Mouse (Mus musculus): ENCODE data around the gene Chst11. TPM values are rescaled to one million over a fixed set of nuclear protein-coding genes. Genes with fewer than 3 reads are reported as not detected.

Chst11 gene
- polyA plus RNA-seq, 1 experiment: 22.7 TPM

- no peak for TF ChIP-seq CTCF (IDR thresholded peaks at IDR 0.05; ENCODE audit: borderline replicate concordance, extremely low read depth, insufficient read depth, insufficient read length)
- TF ChIP-seq POLR2A (IDR thresholded peaks at IDR 0.05; ENCODE audit: borderline replicate concordance, extremely low read depth, insufficient read depth, insufficient read length, poor library complexity, severe bottlenecking): no peak
- no peak for DNase-seq (ENCODE audit: low read depth)
These were observed 13.7 kb upstream of the Chst11 start for GRCm38 (mm10) chr10:82971549-82971948.

- DNase-seq (ENCODE audit: low read depth): no peak
- TF ChIP-seq POLR2A (IDR thresholded peaks at IDR 0.05; ENCODE audit: borderline replicate concordance, extremely low read depth, insufficient read depth, insufficient read length, poor library complexity, severe bottlenecking) (no peak), CTCF (IDR thresholded peaks at IDR 0.05; ENCODE audit: borderline replicate concordance, extremely low read depth, insufficient read depth, insufficient read length) (no peak)
These were observed 11.1 kb upstream of the Chst11 start for GRCm38 (mm10) chr10:82974201-82974600.

GRCm38 (mm10) chr10:82974627-82975177 lies 10.6 kb upstream of the Chst11 start:
- DNase-seq (ENCODE audit: low read depth): no peak
- TF ChIP-seq CTCF (IDR thresholded peaks at IDR 0.05; ENCODE audit: borderline replicate concordance, extremely low read depth, insufficient read depth, insufficient read length) (no peak), POLR2A (IDR thresholded peaks at IDR 0.05; ENCODE audit: borderline replicate concordance, extremely low read depth, insufficient read depth, insufficient read length, poor library complexity, severe bottlenecking) (no peak)

GRCm38 (mm10) chr10:82975806-82976205 lies 9.5 kb upstream of the Chst11 start:
- no peak for TF ChIP-seq POLR2A (IDR thresholded peaks at IDR 0.05; ENCODE audit: borderline replicate concordance, extremely low read depth, insufficient read depth, insufficient read length, poor library complexity, severe bottlenecking)
- no peak for TF ChIP-seq CTCF (IDR thresholded peaks at IDR 0.05; ENCODE audit: borderline replicate concordance, extremely low read depth, insufficient read depth, insufficient read length)
- DNase-seq (ENCODE audit: low read depth): no peak

GRCm38 (mm10) chr10:82982286-82982685 lies 3.0 kb upstream of the Chst11 start:
- no peak for DNase-seq (ENCODE audit: low read depth)
- TF ChIP-seq CTCF (IDR thresholded peaks at IDR 0.05; ENCODE audit: borderline replicate concordance, extremely low read depth, insufficient read depth, insufficient read length): no peak

- TF ChIP-seq CTCF (IDR thresholded peaks at IDR 0.05; ENCODE audit: borderline replicate concordance, extremely low read depth, insufficient read depth, insufficient read length): peak; percentile 39; the same call in 1 of the 2 replicates
- TF ChIP-seq POLR2A (IDR thresholded peaks at IDR 0.05; ENCODE audit: borderline replicate concordance, extremely low read depth, insufficient read depth, insufficient read length, poor library complexity, severe bottlenecking): no peak
- DNase-seq (ENCODE audit: low read depth): peak; percentile 80
These were observed 418 bp downstream of the Chst11 start for GRCm38 (mm10) chr10:82985700-82986131.

GRCm38 (mm10) chr10:82986251-82986992 lies 1.1 kb downstream of the Chst11 start:
- peak; percentile 50 for DNase-seq (ENCODE audit: low read depth)
- TF ChIP-seq CTCF (IDR thresholded peaks at IDR 0.05; ENCODE audit: borderline replicate concordance, extremely low read depth, insufficient read depth, insufficient read length): no peak
- no peak for TF ChIP-seq POLR2A (IDR thresholded peaks at IDR 0.05; ENCODE audit: borderline replicate concordance, extremely low read depth, insufficient read depth, insufficient read length, poor library complexity, severe bottlenecking)

GRCm38 (mm10) chr10:82986993-82987349 lies 1.7 kb downstream of the Chst11 start:
- peak; percentile 55 for DNase-seq (ENCODE audit: low read depth)
- TF ChIP-seq POLR2A (IDR thresholded peaks at IDR 0.05; ENCODE audit: borderline replicate concordance, extremely low read depth, insufficient read depth, insufficient read length, poor library complexity, severe bottlenecking) (no peak), CTCF (IDR thresholded peaks at IDR 0.05; ENCODE audit: borderline replicate concordance, extremely low read depth, insufficient read depth, insufficient read length) (no peak)

GRCm38 (mm10) chr10:82987394-82987793 lies 2.1 kb downstream of the Chst11 start:
- peak; percentile 56 for DNase-seq (ENCODE audit: low read depth)
- TF ChIP-seq CTCF (IDR thresholded peaks at IDR 0.05; ENCODE audit: borderline replicate concordance, extremely low read depth, insufficient read depth, insufficient read length): no peak
- TF ChIP-seq POLR2A (IDR thresholded peaks at IDR 0.05; ENCODE audit: borderline replicate concordance, extremely low read depth, insufficient read depth, insufficient read length, poor library complexity, severe bottlenecking): no peak

GRCm38 (mm10) chr10:82989418-82990025 lies 4.2 kb downstream of the Chst11 start:
- TF ChIP-seq CTCF (IDR thresholded peaks at IDR 0.05; ENCODE audit: borderline replicate concordance, extremely low read depth, insufficient read depth, insufficient read length) (no peak), POLR2A (IDR thresholded peaks at IDR 0.05; ENCODE audit: borderline replicate concordance, extremely low read depth, insufficient read depth, insufficient read length, poor library complexity, severe bottlenecking) (no peak)
- DNase-seq (ENCODE audit: low read depth): no peak

- no peak for TF ChIP-seq CTCF (IDR thresholded peaks at IDR 0.05; ENCODE audit: borderline replicate concordance, extremely low read depth, insufficient read depth, insufficient read length)
- TF ChIP-seq POLR2A (IDR thresholded peaks at IDR 0.05; ENCODE audit: borderline replicate concordance, extremely low read depth, insufficient read depth, insufficient read length, poor library complexity, severe bottlenecking): no peak
- peak; percentile 49 for DNase-seq (ENCODE audit: low read depth)
These were observed 5.6 kb downstream of the Chst11 start for GRCm38 (mm10) chr10:82990918-82991317.
